Mouse (Mus musculus): ENCODE data around the gene Tango6. TPM values are rescaled to one million over a fixed set of nuclear protein-coding genes. Genes with fewer than 3 reads are reported as not detected.

Gene Tango6
- polyA plus RNA-seq, 1 experiment from 2014 or later = 9.1 TPM

DNA sequence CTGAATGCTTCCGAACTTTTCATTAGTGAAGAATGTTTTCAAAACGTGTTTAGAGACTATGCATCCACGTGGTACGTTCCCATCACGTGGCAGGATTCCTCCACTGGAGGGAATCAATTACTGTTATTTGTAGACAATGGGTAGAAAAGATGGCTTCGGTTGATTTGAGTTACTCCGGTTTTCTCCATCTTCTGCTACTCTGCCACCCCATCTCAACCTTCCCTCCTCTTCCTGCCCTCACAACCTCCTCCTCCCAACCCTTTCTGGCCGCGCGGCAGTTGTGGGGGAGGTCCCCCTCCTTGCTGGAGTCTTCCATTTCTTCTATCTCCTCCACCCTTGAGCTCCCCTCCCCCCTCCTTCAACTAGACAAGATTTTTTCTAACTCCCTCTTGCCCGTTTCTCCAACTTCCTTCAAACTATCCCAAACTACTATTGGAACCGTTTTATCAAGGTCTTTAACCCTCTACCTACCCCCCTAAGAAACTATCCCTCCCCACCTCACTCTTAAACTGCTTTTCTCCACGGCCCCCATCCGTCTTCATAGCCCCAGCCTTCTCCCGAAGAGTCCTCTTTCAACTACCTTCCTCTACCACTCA is 209.4 kb downstream of the Tango6 start:
- peak; percentile 77 for DNase-seq (ENCODE audit: low spot score)
- H3K4me1 ChIP-seq (replicated peaks; ENCODE audit: control insufficient read depth, insufficient read depth, low read length) = peaks cover 14% of the 10 kb centered on the region; the same call in 1 of the 2 replicates
- WGBS = under 1% methylated on average over 15 of the region's 15 CpGs

DNA sequence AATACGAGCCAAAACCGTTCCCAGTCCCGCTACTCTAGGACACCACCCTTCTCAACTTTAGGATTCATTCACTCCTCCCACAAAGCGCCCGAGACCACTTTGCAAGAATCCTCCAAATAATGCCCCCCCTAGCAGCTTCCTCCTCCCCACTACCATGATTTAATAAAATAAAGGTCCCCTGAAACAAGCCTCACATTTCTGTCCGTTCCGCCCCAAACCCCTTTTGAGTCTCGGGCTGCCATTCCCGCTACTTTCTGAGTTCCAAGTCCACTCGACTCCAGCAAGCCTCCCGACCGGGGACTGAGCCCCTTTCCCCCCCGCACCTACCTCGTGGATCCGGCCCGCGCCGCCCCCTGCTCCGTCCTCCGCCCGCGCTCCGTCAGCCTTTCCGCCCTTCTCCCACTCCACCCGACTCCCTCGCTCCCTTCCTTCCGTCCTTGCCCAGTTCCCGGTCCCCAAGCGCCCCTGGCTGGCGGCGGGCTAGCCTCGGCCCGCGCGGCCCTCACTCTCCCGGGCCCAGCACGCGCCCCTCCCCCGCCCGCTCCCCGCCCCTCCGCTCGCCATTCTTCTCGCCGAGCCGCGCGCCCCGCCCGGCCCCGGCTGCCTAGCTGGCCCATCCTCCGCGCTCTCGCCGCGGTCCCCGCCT is 210.1 kb downstream of the Tango6 start:
- H3K36me3 ChIP-seq (ENCODE audit: control insufficient read depth, insufficient read depth, low read length) = peaks cover 31% of the 10 kb centered on the region
- peak; percentile 86 for DNase-seq (ENCODE audit: low spot score)
- H3K4me1 ChIP-seq (replicated peaks; ENCODE audit: control insufficient read depth, insufficient read depth, low read length) = peaks cover 14% of the 10 kb centered on the region; the same call in 1 of the 2 replicates
- H3K4me3 ChIP-seq (ENCODE audit: low read depth, low read length) = peak overlapping the region; percentile 89
- H3K4me2 ChIP-seq (ENCODE audit: low read length) = peak overlapping the region; percentile 81
- H3K9ac ChIP-seq (ENCODE audit: low read length) = peak overlapping the region; percentile 95
- H3K9me3 ChIP-seq (ENCODE audit: control insufficient read depth, low read length) = no peaks in the 10 kb centered on the region
- under 1% methylated on average over 55 of the region's 57 CpGs for WGBS
- H3K27ac ChIP-seq (ENCODE audit: low read depth) = peak overlapping the region; percentile 96
- ATAC-seq (replicated peaks; ENCODE audit: low FRiP score, low TSS enrichment, low read depth) = peak; percentile 86
- H3K27me3 ChIP-seq (replicated peaks; ENCODE audit: control insufficient read depth, insufficient read depth, low read length) = no peaks in the 10 kb centered on the region

More for the DNA sequence above, 209.4 kb downstream of the Tango6 start:
- Histone ChIP-seq H3K4me3 (ENCODE audit: low read depth, low read length) (peak overlapping the region; percentile 89), H3K27me3 (replicated peaks; ENCODE audit: control insufficient read depth, insufficient read depth, low read length) (no peaks in the 10 kb centered on the region), H3K9ac (ENCODE audit: low read length) (peak overlapping the region; percentile 95), H3K36me3 (ENCODE audit: control insufficient read depth, insufficient read depth, low read length) (peaks cover 25% of the 10 kb centered on the region), H3K9me3 (ENCODE audit: control insufficient read depth, low read length) (no peaks in the 10 kb centered on the region), H3K27ac (ENCODE audit: low read depth) (peak overlapping the region; percentile 96), H3K4me2 (ENCODE audit: low read length) (peak overlapping the region; percentile 81)
- ATAC-seq (replicated peaks; ENCODE audit: low FRiP score, low TSS enrichment, low read depth) = 0 out of 2 replicates have a peak, but pooled peaks have one; percentile 30

DNA sequence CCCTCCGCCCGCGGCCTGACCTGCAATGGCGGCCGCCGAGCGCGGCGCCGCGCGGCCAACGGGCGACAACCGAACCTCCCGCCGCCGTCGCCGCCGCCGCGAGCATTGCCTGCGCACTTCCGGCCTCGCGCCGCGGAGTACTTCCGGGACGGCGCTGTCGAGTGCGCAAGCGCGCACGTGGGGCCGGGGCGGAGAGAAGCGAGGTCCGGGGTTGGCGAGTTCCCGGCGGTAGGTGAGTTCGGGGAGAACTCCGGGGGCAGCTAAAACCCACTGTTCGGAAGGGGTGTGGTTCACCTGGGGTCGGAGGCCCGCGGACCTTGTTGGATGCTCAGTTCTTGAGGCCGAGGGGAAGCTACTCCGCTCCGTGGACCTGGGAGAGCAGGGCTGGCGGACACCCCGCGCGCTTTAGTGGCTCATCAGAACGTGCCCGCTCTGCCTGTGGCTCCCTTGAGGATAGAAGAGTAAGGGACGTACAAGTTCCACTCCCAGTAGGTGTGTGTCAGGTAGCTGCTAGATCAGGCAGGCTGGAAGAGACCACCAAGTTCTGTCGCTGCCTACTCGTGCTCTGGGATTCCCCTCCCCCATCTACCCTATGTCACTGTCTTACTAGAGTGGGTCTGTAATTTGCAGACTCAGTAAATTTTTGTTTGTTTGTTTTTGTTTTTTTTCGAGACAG is 210.8 kb downstream of the Tango6 start, which contains the start of gene Utp4:
Gene Utp4 (plus strand): TSS at position 156 of the 676 bp plus-strand sequence.
- H3K4me2 ChIP-seq (ENCODE audit: low read length) = peak within 1 kb of the TSS; percentile 81
- no peaks in the 10 kb centered on the region for H3K27me3 ChIP-seq (replicated peaks; ENCODE audit: control insufficient read depth, insufficient read depth, low read length)
- no peaks in the 10 kb centered on the region for H3K9me3 ChIP-seq (ENCODE audit: control insufficient read depth, low read length)
- peak; percentile 96 for ATAC-seq (replicated peaks; ENCODE audit: low FRiP score, low TSS enrichment, low read depth)
- under 1% methylated on average over 62 of the region's 63 CpGs for WGBS
- H3K4me1 ChIP-seq (replicated peaks; ENCODE audit: control insufficient read depth, insufficient read depth, low read length) = peaks cover 14% of the 10 kb centered on the region; the same call in 1 of the 2 replicates
- H3K9ac ChIP-seq (ENCODE audit: low read length) = peak within 1 kb of the TSS; percentile 95
- peak; percentile 91 for DNase-seq (ENCODE audit: low spot score)
- H3K27ac ChIP-seq (ENCODE audit: low read depth) = peak within 1 kb of the TSS; percentile 96
- H3K36me3 ChIP-seq (ENCODE audit: control insufficient read depth, insufficient read depth, low read length) = peaks cover 38% of the 10 kb centered on the region
- peak within 1 kb of the TSS; percentile 89 for H3K4me3 ChIP-seq (ENCODE audit: low read depth, low read length)

DNA sequence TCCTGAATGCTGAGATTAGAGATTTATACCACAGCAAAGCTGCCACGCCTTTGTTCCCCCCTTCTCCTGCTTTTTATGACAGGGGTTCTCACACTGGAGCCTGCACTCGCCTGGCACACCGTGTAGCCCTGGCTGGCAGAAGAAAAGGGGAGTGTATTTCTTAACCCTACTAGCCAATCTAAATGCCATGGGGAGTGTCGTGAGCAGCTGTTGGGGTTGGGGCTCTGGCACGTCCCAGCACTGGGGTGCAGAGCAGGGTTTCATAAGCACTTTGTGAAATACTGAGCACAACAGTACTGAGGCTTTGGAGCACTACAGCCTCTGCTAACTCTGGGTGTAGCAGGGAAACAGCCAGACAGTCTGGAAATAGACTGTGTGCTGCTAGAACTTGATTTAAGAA is 216.6 kb downstream of the Tango6 start:
- DNase-seq (ENCODE audit: low spot score) (no peak), ATAC-seq (replicated peaks; ENCODE audit: low FRiP score, low TSS enrichment, low read depth) (no peak)
- 80% methylated on average over 5 of the region's 5 CpGs for WGBS
- Histone ChIP-seq H3K36me3 (ENCODE audit: control insufficient read depth, insufficient read depth, low read length) (peaks cover 95% of the 10 kb centered on the region), H3K4me3 (ENCODE audit: low read depth, low read length) (no peak overlapping the region), H3K9me3 (ENCODE audit: control insufficient read depth, low read length) (no peaks in the 10 kb centered on the region), H3K9ac (ENCODE audit: low read length) (no peak overlapping the region), H3K27me3 (replicated peaks; ENCODE audit: control insufficient read depth, insufficient read depth, low read length) (no peaks in the 10 kb centered on the region), H3K4me2 (ENCODE audit: low read length) (no peak overlapping the region), H3K4me1 (replicated peaks; ENCODE audit: control insufficient read depth, insufficient read depth, low read length) (peaks cover under 1% of the 10 kb centered on the region; the same call in 1 of the 2 replicates), H3K27ac (ENCODE audit: low read depth) (no peak overlapping the region)

Other genes starting within 250 kb of the Tango6 start
- gene 6030452D12Rik, start 182.5 kb upstream of the Tango6 start, polyA plus RNA-seq (2014; fragmentation: Nextera tagmentation; extraction: Ambion mirVana) = not detected in 2 replicates
- gene Cdh3, start 172.2 kb upstream of the Tango6 start, polyA plus RNA-seq (2014; fragmentation: Nextera tagmentation; extraction: Ambion mirVana) = 16.1 and 19.2 TPM in 2 replicates
- 9.1 and 11.7 TPM in 2 replicates for gene Gm10073, start 109.6 kb upstream of the Tango6 start, polyA plus RNA-seq (2014; fragmentation: Nextera tagmentation; extraction: Ambion mirVana)
- 141 and 152 TPM in 2 replicates for gene Cdh1, start 79.7 kb upstream of the Tango6 start, polyA plus RNA-seq (2014; fragmentation: Nextera tagmentation; extraction: Ambion mirVana)
- 0.14 and 0.19 TPM in 2 replicates for gene Has3, start 187.2 kb downstream of the Tango6 start, polyA plus RNA-seq (2014; fragmentation: Nextera tagmentation; extraction: Ambion mirVana)
- gene Utp4, start 210.6 kb downstream of the Tango6 start, polyA plus RNA-seq (2014; fragmentation: Nextera tagmentation; extraction: Ambion mirVana) = 79.6 and 85.4 TPM in 2 replicates

Measured in intestine, embryonic 14.5 days (tissue).